Mouse (Mus musculus) thymus, postnatal 0 days (tissue): ENCODE results near the gene Msgn1. TPM values are rescaled to one million over a fixed set of nuclear protein-coding genes. Genes with fewer than 3 reads are reported as not detected.

Experiments used
- DNase-seq: peaks from one replicate; pipeline ENCODE4 v3.0.0-alpha.2; 2015; ENCODE audit warnings: low spot score
- polyA plus RNA-seq: library from polyadenylated mRNA; unstranded; fragments of >200 nt; fragmentation: Nextera tagmentation; extraction: Ambion mirVana; gene quantifications from 2 replicates; pipeline ENCODE4 v1.2.1, GENCODE M21; 2015

Msgn1 gene
- polyA plus RNA-seq, 1 experiment from 2014 or later: not detected

DNA sequence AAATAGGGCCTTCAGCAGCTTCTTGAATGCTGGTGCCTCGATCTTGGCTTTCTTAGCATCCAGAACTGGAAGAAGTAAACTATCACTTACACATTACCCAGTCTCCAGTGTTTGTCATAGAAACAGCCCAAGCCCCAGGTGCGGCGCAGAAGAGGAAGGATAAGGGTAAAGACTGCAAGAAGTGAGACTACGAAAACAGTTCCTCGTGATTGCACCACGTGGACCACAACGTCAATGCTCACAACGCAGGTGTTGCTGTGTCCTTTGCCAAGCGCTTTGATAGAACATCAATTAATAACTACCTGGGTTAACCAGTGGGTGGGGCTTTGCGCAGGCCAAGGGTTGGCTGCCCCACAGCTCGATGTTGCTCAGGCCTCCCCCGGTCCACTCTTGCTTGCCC is 8.1 kb downstream of the Msgn1 start:
- DNase-seq: no peak

DNA sequence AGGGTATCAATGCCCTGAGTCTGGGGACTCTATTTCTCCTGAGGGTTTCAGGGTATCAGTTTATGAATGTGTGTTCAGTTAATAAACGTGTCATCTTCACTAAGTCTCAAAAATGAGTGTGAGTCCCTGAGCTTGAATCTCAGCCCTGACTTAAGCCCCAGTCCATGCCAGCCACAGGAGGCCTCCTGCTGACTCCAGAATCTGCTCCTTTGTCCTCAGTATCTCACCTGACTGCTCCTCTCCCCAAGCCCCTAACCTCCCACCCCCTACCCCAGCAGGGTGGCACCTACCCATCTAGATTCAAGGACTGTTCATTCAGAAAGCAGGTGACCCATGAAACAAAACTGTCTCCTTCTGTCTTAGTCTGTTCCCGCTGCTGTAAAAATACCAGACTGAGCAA is 10.2 kb downstream of the Msgn1 start:
- no peak for DNase-seq

DNA sequence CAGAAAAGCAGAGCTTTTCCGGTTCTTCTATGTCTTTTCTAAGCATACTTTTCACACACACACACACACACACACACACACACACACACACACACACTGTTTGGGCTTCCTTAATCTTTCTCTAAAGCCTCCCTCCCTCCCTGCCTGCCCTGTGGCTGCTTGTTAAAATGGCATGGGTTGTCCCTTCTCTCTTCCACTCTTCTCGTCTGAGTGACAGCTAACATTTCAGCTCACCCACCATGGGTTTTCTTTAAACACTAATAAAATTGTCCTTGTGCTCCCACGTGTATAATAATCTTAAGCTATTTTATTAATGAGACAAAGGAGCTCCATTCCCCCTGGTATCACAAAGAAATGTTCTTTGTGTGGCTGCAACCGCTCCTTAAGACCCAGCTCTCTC is 10.7 kb downstream of the Msgn1 start:
- no peak for DNase-seq

DNA sequence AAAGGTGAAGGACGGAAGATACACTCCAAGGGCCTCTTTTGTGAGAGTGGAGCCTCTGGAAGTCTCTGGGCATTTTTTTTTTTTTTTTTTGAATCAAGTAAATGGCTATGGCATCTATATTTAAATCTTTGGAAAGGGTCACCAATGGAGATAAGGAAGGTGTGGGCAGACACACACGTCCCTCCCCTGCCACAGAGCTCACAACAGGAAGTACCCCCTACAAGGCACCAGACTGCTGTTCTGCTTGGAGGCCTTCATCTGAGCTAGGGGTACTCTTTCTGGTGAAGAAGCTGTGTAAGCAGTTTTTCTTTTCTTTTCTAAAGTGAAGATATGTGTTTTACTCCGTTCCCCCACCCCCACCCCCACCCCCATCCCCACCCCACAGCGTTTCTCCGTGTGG is 11.9 kb downstream of the Msgn1 start:
- DNase-seq: no peak

DNA sequence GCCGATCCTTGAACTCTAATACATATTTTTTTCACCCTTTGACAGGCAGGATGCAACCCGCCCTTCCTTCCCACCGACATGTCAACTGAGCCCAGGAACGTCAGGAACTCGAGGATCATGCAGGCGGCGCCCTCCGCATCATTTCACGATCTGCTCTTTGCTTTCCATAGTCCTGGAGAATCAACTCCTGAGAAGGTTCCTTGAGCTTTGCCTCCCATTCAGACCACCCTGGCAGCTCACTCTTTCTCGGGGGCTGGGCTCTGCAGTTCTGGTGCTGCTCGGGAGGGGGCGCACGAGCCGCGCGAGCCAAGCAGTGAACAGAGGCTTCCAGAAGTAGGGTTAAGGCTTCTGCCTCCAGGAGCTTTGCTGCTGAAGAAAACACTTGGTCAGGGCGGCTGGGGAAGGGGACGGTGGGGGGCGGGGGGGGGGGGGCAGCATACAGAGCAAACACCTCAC is 12.6 kb downstream of the Msgn1 start:
- peak; percentile 73 for DNase-seq

DNA sequence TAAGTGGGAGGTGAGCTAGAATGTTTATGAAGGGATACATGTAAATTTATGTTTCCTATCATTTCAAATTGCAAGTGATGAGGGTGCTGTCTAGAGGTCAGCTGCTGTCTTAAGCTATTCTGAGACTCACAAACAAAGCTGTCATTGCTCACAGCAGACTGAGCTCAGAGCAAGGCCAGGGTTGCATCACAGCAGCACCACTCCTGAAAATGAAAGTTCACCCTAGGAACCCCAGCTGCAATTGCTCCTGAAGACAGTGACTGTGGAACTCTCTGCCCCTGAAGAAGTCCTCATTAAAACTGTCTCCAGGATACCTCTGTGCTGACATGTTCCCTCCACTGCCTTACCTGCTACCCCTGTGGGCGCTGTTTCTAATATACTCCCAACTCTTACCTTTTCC is 13.7 kb downstream of the Msgn1 start:
- DNase-seq: no peak

DNA sequence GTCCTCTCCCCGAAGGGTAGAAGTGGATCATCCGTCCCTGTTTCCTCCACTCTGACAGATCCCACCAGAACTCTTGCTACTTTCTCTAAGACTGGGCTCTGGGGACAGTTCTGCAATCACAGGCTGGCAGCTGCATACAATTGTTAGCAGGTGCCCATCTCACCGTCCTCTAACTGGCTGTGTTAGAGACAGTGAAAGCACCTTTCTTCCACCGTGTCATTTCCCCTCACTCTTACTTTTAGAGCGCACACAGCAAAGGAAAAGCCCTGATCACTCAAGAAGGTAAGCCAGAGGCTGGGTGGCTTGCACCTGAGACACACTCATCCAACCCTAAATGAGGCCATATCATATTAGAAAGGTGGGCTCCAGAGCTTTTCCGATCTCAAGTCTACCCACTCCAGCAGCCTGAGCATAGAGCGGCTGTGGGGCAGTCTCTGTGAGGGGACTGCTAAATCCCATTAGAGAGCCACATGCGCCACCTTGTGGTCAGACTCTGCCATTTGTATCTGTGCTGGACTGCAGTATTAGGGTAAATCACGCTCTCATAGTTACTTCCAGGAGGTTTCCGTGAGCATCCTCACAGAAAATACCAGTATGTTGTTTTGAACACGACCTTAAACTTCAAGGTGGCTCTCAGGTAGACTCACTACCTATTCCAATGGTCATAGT is 30.2 kb downstream of the Msgn1 start:
- DNase-seq: peak; percentile 79

DNA sequence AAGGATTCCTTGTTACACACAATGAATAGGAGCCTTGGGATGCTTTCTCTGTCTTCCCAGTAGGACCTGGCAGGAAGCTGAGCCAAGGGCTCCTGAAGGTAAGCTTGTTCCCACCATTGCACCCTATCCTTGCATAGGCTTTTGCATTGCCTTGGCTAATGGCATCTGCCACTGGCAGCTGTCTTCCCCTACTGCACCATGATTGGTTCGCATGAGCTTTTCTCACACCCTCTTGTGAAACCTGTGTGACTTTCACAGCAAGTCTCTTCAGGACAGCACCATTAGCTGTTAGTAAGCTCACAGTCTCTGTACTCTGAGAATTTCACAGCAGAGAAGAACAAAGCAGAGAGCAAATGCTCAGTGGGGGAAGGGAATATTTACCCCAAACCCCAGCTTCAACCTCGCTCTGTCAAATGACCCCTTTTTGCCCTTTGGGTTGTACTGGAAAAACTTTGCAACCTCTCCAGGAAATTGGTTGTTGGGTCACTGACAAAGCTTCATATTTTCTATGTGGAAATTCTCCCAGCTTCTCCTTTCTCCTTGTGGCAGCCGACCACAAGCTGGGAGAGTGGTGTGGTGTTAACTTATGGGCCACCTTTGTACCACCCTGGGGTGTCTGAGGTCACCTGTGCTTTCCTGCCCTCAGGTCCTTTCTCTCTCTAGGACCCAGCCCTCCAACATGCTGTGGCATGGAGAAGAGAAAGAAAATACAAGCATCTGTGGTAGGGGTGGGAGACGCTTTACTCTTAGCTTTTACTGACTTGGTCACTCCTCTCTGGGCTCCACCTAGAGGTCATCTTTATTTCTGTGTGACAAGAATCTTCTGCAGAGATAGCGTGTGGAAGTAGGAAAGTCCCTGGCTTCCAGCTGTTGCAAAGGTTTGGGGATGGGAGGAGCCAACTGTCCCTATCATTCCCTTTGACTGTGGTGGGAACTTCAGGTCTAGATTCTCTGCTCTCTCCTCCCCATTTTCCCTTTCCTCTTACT is 31.1 kb downstream of the Msgn1 start:
- DNase-seq: no peak

DNA sequence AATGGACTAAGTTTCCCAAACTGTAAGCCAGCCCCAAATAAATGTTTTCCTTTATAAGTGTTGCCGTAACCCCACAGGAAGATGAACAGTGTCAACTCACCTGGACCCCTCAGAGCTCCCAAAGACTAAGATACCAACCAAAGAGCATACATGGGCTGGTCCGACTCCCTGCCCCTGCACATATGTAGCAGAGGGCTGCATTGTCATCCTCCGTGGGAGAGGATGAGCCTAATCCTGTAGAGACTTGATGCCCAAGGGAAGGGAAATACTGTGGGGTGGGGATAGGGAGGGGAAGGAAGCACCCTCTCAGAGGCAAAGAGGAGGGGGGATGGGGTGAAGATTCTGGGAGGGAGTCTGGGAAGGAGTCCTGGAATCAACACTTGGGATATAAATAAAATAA is 50.1 kb downstream of the Msgn1 start:
- DNase-seq: no peak

Other genes with a start within 250 kb of the Msgn1 start
- gene Kcns3, start 57.9 kb downstream of the Msgn1 start, polyA plus RNA-seq: 0.10 and 0.12 TPM in 2 replicates
- 6.5 and 7.5 TPM in 2 replicates for gene Gen1, start 56.8 kb upstream of the Msgn1 start, polyA plus RNA-seq
- 148 and 173 TPM in 2 replicates for gene Smc6, start 56.9 kb upstream of the Msgn1 start, polyA plus RNA-seq
- 0.14 and 0.17 TPM in 2 replicates for gene Vsnl1, start 227.6 kb upstream of the Msgn1 start, polyA plus RNA-seq
- gene Rad51ap2, start 247.1 kb upstream of the Msgn1 start, polyA plus RNA-seq: 0.07 TPM in 1 of 2 replicates, not detected in the other